Mouse (Mus musculus) Muller cell, postnatal 12 days (primary cell): ENCODE data around the gene Utp18.

Source experiments
- DNase-seq: peaks from one replicate; pipeline ENCODE4 v3.0.0-alpha.2; 2015; ENCODE audit errors: inconsistent ontology term

The Utp18 gene

DNA sequence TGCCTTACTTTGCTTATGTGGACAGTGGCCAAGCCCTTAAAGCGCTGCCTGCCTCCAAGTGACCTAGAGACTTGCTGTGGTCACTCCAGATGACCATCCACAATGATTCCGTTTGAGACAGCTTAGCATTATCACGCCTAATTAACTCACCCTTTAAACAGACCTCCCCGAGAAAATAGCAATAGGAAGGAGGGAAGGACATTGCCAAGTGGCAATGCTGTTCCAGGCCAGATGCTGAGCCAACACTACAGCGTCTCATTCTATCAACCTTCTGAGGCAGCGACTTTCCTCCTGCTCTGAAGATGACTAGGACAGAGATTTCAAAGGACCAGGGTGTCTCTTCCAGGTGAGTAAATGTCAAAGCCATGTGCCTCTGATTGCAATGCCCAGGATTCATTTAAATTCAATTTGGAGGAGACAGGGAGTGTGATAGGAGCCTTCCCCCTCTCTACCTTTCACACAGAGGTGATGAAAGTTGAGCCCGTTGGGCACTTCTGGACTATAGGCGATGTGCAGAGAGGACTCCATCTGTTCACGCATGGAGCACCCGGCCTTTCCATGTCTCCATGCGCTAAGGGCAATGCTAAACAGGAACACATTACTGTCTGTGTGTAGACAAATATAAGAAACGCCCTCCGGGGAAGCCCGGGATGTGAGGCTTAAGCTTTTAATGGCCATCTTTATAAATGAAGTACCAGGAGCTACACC, 56.8 kb downstream of the Utp18 start:
- DNase-seq: peak; percentile 20

DNA sequence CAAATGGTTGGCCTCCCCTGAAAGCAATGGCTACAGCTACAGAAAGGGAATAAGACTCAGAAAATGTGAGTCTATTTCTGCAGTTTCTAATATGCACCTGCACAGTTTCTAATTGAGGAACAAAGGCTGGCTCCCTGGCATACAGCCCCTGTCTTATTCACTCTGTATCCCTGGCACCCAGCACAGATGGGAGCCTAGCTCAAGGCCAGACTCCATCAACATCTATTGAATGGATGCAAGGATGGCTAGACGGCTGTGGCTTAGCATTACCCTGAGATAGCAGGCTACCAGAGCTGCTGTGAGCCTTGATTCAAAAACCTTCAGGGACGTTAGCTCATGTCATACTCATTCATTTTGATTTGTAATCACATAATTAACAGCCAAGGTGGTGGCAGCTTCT, 63.3 kb downstream of the Utp18 start:
- DNase-seq: no peak

DNA sequence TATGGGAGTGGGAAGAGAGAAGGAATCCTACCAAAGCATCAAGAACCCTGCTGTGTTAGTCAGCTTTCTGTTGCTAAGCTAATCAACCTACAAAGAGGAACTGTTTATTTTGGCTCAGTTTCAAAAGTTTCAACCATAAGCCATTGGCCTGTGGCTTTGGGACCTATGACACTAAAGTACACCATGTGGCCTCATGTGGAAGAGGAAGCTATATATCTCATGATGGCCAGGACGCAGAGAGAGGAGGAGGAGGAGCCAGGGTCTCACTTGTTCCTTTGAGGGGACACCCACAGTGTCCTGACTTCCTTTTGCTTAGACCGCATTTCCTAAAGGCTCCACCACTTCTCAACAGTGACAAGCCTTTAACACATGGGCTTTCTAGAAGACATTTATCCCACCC, 64.0 kb downstream of the Utp18 start:
- DNase-seq: no peak

GRCm38 (mm10) chr11:93817966-93818738, 67.4 kb downstream of the Utp18 start:
- no peak for DNase-seq

DNA sequence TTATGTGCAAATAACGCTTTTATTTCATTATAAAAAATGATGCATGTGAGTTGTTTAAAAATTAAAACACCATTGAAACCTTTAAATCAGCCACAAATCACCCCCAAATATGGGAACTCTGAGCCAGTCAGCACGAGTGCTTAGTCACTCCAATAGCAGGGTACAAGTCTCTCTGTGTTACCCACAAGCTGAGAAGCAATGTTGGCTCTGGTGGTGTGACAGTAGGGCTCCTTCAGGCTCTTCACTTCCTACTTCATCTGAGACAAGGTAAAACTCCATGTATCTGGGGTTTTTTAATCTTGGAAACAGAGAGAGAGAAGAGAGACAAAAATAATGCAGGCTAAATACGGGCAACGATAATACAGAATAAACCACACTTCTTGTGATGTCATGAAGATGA, 72.6 kb downstream of the Utp18 start:
- no peak for DNase-seq

GRCm38 (mm10) chr11:93812125-93812868, 73.3 kb downstream of the Utp18 start:
- peak; percentile 80 for DNase-seq
